Comparison of ENCODE assay signal across 18 mouse cellular contexts in the genomic region with DNA sequence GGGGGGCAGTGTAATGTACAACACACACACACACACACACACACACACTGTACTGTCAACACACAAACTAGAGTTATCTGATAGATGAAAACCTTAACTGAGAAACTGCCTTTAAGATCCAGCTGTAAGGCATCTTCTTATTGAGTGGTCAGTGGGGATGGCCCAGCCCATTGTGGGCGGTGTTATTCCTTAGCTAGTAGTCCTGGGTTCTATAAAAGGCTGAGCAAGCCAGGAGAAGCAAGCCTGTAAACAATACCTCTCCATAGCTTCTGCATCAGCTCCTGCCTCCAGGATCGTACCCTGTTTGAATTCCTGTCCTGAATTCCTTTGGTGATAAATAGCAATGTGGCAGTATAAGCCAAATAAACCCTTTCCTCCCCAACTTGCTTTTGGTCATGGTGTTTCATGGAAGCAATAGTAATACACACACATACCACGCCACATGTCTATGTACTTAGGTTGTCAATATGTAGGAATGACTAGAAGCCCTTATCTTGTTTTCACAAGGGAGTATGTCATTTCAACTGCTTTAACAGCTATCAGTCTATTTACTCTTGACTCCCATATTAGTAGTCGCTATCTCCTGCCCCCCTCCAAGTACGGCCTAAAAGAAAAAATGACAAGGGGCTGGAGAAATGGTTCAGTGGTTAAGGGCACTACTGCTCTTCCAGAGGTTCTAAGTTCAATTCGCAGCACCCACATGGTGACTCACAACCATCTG. TPM values are rescaled to one million over a fixed set of nuclear protein-coding genes. Genes with fewer than 3 reads are reported as not detected.
DNase-seq lines count a peak whose midpoint lies in the region; ATAC-seq lines count a peak whose summit lies in the region.
"Had no signal": no experiment of that assay in that cellular context is flagged by ENCODE, and none has a peak within 500 bp of the region (broad histone marks: within the 10 kb centered on the region; RNA-seq: fewer than 3 reads in every experiment).

No protein-coding gene starts in this region.

- WGBS in hindbrain, embryonic 10.5 days = 84% methylated on average over 6 of the region's 6 CpGs
- 84% methylated on average over 6 of the region's 6 CpGs for WGBS in hindbrain, embryonic 16.5 days
- 81% methylated on average over 6 of the region's 6 CpGs for WGBS in midbrain, embryonic 12.5 days
- WGBS in midbrain, embryonic 13.5 days = 84% methylated on average over 6 of the region's 6 CpGs
- whole genome bisulfite sequencing in embryonic facial prominence, embryonic 15.5 days = 74% methylated on average over 6 of the region's 6 CpGs
- WGBS in limb, embryonic 12.5 days = 86% methylated on average over 6 of the region's 6 CpGs

- no peak for ATAC-seq in hindbrain, embryonic 16.5 days
- no peak for ATAC-seq in midbrain, embryonic 12.5 days (ENCODE audit: low FRiP score, low read depth)
- ATAC-seq in midbrain, embryonic 13.5 days = no peak
- ATAC-seq in embryonic facial prominence, embryonic 15.5 days (ENCODE audit: insufficient number of reproducible peaks, low FRiP score, low TSS enrichment, low read depth) = no peak
- ATAC-seq in limb, embryonic 12.5 days (ENCODE audit: insufficient number of reproducible peaks, insufficient read depth, low FRiP score, low TSS enrichment, low read depth) = no peak
- no peak for ATAC-seq in CD4-positive, CD25-positive, alpha-beta regulatory T cell, adult 4 months

- no peak overlapping the region for H3K27ac ChIP-seq in hindbrain, embryonic 10.5 days
- no peak overlapping the region for H3K27ac ChIP-seq in hindbrain, embryonic 16.5 days (ENCODE audit: low read depth, low read length)
- H3K27ac ChIP-seq in midbrain, embryonic 12.5 days (replicated peaks) = no peak overlapping the region
- H3K27ac ChIP-seq in midbrain, embryonic 13.5 days = no peak overlapping the region
- no peak overlapping the region for H3K27ac ChIP-seq in embryonic facial prominence, embryonic 15.5 days (replicated peaks)
- no peak overlapping the region for H3K27ac ChIP-seq in limb, embryonic 12.5 days

- no peaks in the 10 kb centered on the region for H3K27me3 ChIP-seq in hindbrain, embryonic 10.5 days (ENCODE audit: insufficient read depth, poor library complexity, severe bottlenecking)
- no peaks in the 10 kb centered on the region for H3K27me3 ChIP-seq in hindbrain, embryonic 16.5 days (replicated peaks; ENCODE audit: control insufficient read depth, insufficient read depth, low read length)
- H3K27me3 ChIP-seq in midbrain, embryonic 12.5 days = no peaks in the 10 kb centered on the region
- H3K27me3 ChIP-seq in midbrain, embryonic 13.5 days = no peaks in the 10 kb centered on the region
- H3K27me3 ChIP-seq in embryonic facial prominence, embryonic 15.5 days = no peaks in the 10 kb centered on the region
- H3K27me3 ChIP-seq in limb, embryonic 12.5 days = no peaks in the 10 kb centered on the region

- H3K4me2 ChIP-seq in hindbrain, embryonic 16.5 days (ENCODE audit: low read length) = no peak overlapping the region
- peak overlapping the region; percentile 94; the same call in 1 of the 2 replicates for H3K4me2 ChIP-seq in midbrain, embryonic 12.5 days (replicated peaks)
- H3K4me2 ChIP-seq in midbrain, embryonic 13.5 days (replicated peaks) = no peak overlapping the region
- H3K4me2 ChIP-seq in embryonic facial prominence, embryonic 15.5 days (replicated peaks) = peak overlapping the region; percentile 84; the same call in 1 of the 2 replicates
- peak overlapping the region; percentile 78 for H3K4me2 ChIP-seq in limb, embryonic 12.5 days

- H3K4me1 ChIP-seq in hindbrain, embryonic 10.5 days (replicated peaks) = peaks cover 20% of the 10 kb centered on the region
- H3K4me1 ChIP-seq in hindbrain, embryonic 16.5 days (ENCODE audit: control insufficient read depth, insufficient read depth, low read depth, low read length) = peaks cover 11% of the 10 kb centered on the region
- peaks cover 16% of the 10 kb centered on the region for H3K4me1 ChIP-seq in midbrain, embryonic 12.5 days
- H3K4me1 ChIP-seq in midbrain, embryonic 13.5 days (replicated peaks) = peaks cover 17% of the 10 kb centered on the region
- peaks cover 17% of the 10 kb centered on the region for H3K4me1 ChIP-seq in embryonic facial prominence, embryonic 15.5 days
- H3K4me1 ChIP-seq in limb, embryonic 12.5 days (replicated peaks) = peaks cover 14% of the 10 kb centered on the region

- H3K36me3 ChIP-seq in hindbrain, embryonic 10.5 days = peaks cover 29% of the 10 kb centered on the region
- H3K36me3 ChIP-seq in hindbrain, embryonic 16.5 days (ENCODE audit: control insufficient read depth, insufficient read depth, low read length) = peaks cover 7% of the 10 kb centered on the region
- peaks cover 18% of the 10 kb centered on the region for H3K36me3 ChIP-seq in midbrain, embryonic 12.5 days
- peaks cover 27% of the 10 kb centered on the region for H3K36me3 ChIP-seq in midbrain, embryonic 13.5 days
- H3K36me3 ChIP-seq in embryonic facial prominence, embryonic 15.5 days = peaks cover 25% of the 10 kb centered on the region
- H3K36me3 ChIP-seq in limb, embryonic 12.5 days = peaks cover 25% of the 10 kb centered on the region

- H3K4me3 ChIP-seq in hindbrain, embryonic 10.5 days = peak overlapping the region; percentile 90; the same call in 1 of the 2 replicates
- no peak overlapping the region for H3K4me3 ChIP-seq in hindbrain, embryonic 16.5 days (ENCODE audit: low read length)
- H3K4me3 ChIP-seq in midbrain, embryonic 12.5 days = no peak overlapping the region
- no peak overlapping the region for H3K4me3 ChIP-seq in midbrain, embryonic 13.5 days (replicated peaks)
- H3K4me3 ChIP-seq in embryonic facial prominence, embryonic 15.5 days (replicated peaks) = no peak overlapping the region
- H3K4me3 ChIP-seq in limb, embryonic 12.5 days (replicated peaks) = no peak overlapping the region

- H3K9ac ChIP-seq in hindbrain, embryonic 16.5 days (ENCODE audit: low read depth, low read length) = no peak overlapping the region
- no peak overlapping the region for H3K9ac ChIP-seq in midbrain, embryonic 12.5 days (replicated peaks)
- H3K9ac ChIP-seq in midbrain, embryonic 13.5 days (replicated peaks) = no peak overlapping the region
- H3K9ac ChIP-seq in embryonic facial prominence, embryonic 15.5 days = no peak overlapping the region
- no peak overlapping the region for H3K9ac ChIP-seq in limb, embryonic 12.5 days (replicated peaks)

- H3K9me3 ChIP-seq in hindbrain, embryonic 10.5 days = no peaks in the 10 kb centered on the region
- no peaks in the 10 kb centered on the region for H3K9me3 ChIP-seq in hindbrain, embryonic 16.5 days (ENCODE audit: control insufficient read depth, low read length)
- no peaks in the 10 kb centered on the region for H3K9me3 ChIP-seq in midbrain, embryonic 12.5 days
- H3K9me3 ChIP-seq in midbrain, embryonic 13.5 days = no peaks in the 10 kb centered on the region
- no peaks in the 10 kb centered on the region for H3K9me3 ChIP-seq in embryonic facial prominence, embryonic 15.5 days (replicated peaks)
- no peaks in the 10 kb centered on the region for H3K9me3 ChIP-seq in limb, embryonic 12.5 days
- H3K9me3 ChIP-seq: midbrain, embryonic 10.5 days had no signal

- DNase-seq in hindbrain, embryonic 10.5 days (ENCODE audit: low spot score) = no peak
- DNase-seq in layer of hippocampus, postnatal 25 days (ENCODE audit: extremely low spot score in 1 of 2, low spot score in 1 of 2) = no peak
- DNase-seq: cerebellum, postnatal 10 days; kidney, adult 9 months; layer of hippocampus, adult 9-11 months had no signal

RNA-seq across cellular contexts. Expression of gene Dmap1, which starts 1.1 kb away (rescaled TPM):
- 69.2 and 72.5 TPM in 2 replicates for polyA plus RNA-seq in hindbrain, embryonic 10.5 days (2016; fragmentation: Nextera tagmentation; extraction: Ambion mirVana)
- 77.7 and 80.5 TPM in 2 replicates for polyA plus RNA-seq in hindbrain, embryonic 16.5 days (2015; fragmentation: Nextera tagmentation; extraction: Ambion mirVana)
- 67.5 and 72.1 TPM in 2 replicates for polyA plus RNA-seq in midbrain, embryonic 12.5 days (2016; fragmentation: Nextera tagmentation; extraction: Ambion mirVana)
- 77.8 and 78.2 TPM in 2 replicates for polyA plus RNA-seq in midbrain, embryonic 13.5 days (2015; fragmentation: Nextera tagmentation; extraction: Ambion mirVana)
- polyA plus RNA-seq in embryonic facial prominence, embryonic 15.5 days (2015; fragmentation: Nextera tagmentation; extraction: Ambion mirVana) = 53.4 and 57.3 TPM in 2 replicates
- polyA plus RNA-seq in limb, embryonic 12.5 days (2016; fragmentation: Nextera tagmentation; extraction: Ambion mirVana) = 87.0 and 87.5 TPM in 2 replicates
- total RNA-seq in layer of hippocampus, postnatal 25 days (2021) = 10 to 100 TPM; 35.8 to 39.6 TPM
- 10 to 100 TPM; 25.0 to 31.5 TPM for polyA plus RNA-seq in CD4-positive, CD25-positive, alpha-beta regulatory T cell, adult 4 months (2017; shearing (Covaris generic))

RNA-seq across cellular contexts. Expression of gene Gm12845, which starts 41.0 kb away (rescaled TPM):
- polyA plus RNA-seq in hindbrain, embryonic 10.5 days (2016; fragmentation: Nextera tagmentation; extraction: Ambion mirVana) = not detected in 2 replicates
- not detected in 2 replicates for polyA plus RNA-seq in hindbrain, embryonic 16.5 days (2015; fragmentation: Nextera tagmentation; extraction: Ambion mirVana)
- polyA plus RNA-seq in midbrain, embryonic 12.5 days (2016; fragmentation: Nextera tagmentation; extraction: Ambion mirVana) = not detected in 2 replicates
- not detected in 2 replicates for polyA plus RNA-seq in midbrain, embryonic 13.5 days (2015; fragmentation: Nextera tagmentation; extraction: Ambion mirVana)
- polyA plus RNA-seq in embryonic facial prominence, embryonic 15.5 days (2015; fragmentation: Nextera tagmentation; extraction: Ambion mirVana) = not detected in 2 replicates
- polyA plus RNA-seq in limb, embryonic 12.5 days (2016; fragmentation: Nextera tagmentation; extraction: Ambion mirVana) = not detected in 2 replicates
- total RNA-seq in layer of hippocampus, postnatal 25 days (2021) = not detected
- not detected for polyA plus RNA-seq in CD4-positive, CD25-positive, alpha-beta regulatory T cell, adult 4 months (2017; shearing (Covaris generic))
- total RNA-seq: adrenal gland, adult 18-20 months; gastrocnemius, adult 18-20 months; heart, postnatal 25 days; left cerebral cortex, postnatal 25 days had no signal
- polyA plus RNA-seq: brain, embryonic 14.5 days; lung, postnatal 0 days; midbrain, embryonic 10.5 days had no signal

Comparison
In these comparisons a context has a peak if more than half of its experiments do, and no peak if none do; other contexts are left out.
1. H3K4me2 ChIP-seq: peak in midbrain, embryonic 12.5 days (single experiment), embryonic facial prominence, embryonic 15.5 days (single experiment) and limb, embryonic 12.5 days (single experiment); none in hindbrain, embryonic 16.5 days (single experiment) and midbrain, embryonic 13.5 days (single experiment).